Mouse (Mus musculus) lung, embryonic 16.5 days (tissue): ENCODE data around the gene Plxdc2. TPM values are rescaled to one million over a fixed set of nuclear protein-coding genes. Genes with fewer than 3 reads are reported as not detected.
"Not testable (repeated sequence)": the region's sequence is repeated elsewhere in the genome, so short reads cannot be mapped to it uniquely, and the experiment has no call there.

Experiments
- ATAC-seq: fragments of 200-750 bp; cut with Nextera tagmentation; 2 replicates; pipeline ENCODE4 v1.8.0; 2017; ENCODE audit warnings: low read depth, mild to moderate bottlenecking, moderate library complexity
- H3K27ac ChIP-seq: fragments of 300-500 bp; sonication (generic); 2 replicates; pipeline ENCODE4 v1.5.1; 2014; ENCODE audit warnings: mild to moderate bottlenecking, control low read depth, low read length
- H3K27me3 ChIP-seq: fragments of 300-500 bp; sonication (generic); 2 replicates; pipeline ENCODE4 v1.6.1; 2014; ENCODE audit warnings: low read depth, low read length, mixed read lengths; ENCODE audit not compliant: control insufficient read depth, insufficient read depth
- H3K36me3 ChIP-seq: fragments of 300-500 bp; sonication (generic); 2 replicates; pipeline ENCODE4 v1.6.1; 2014; ENCODE audit warnings: low read length; ENCODE audit not compliant: control insufficient read depth, insufficient read depth
- H3K4me1 ChIP-seq: fragments of 300-500 bp; sonication (generic); replicated peaks from 2 replicates; pipeline ENCODE4 v1.6.1; 2014; ENCODE audit warnings: low read length, mixed read lengths; ENCODE audit not compliant: control insufficient read depth, insufficient read depth
- H3K4me2 ChIP-seq: fragments of 300-500 bp; sonication (generic); 2 replicates; pipeline ENCODE4 v1.6.1; 2014; ENCODE audit warnings: low read depth, low read length, control low read depth
- H3K4me3 ChIP-seq: fragments of 300-500 bp; sonication (generic); 2 replicates; pipeline ENCODE4 v1.5.1; 2014; ENCODE audit warnings: mild to moderate bottlenecking, low read length, control low read depth
- H3K9ac ChIP-seq: fragments of 300-500 bp; sonication (generic); 2 replicates; pipeline ENCODE4 v1.6.1; 2014; ENCODE audit warnings: low read length, control low read depth
- H3K9me3 ChIP-seq: fragments of 300-500 bp; sonication (generic); 2 replicates; pipeline ENCODE4 v1.6.1; 2016; ENCODE audit warnings: low read length; ENCODE audit not compliant: control insufficient read depth
- WGBS: fragments of 180-500 bp; shearing (Covaris S2); extraction: QIAGEN DNeasy Blood & Tissue Kit; methylation state at CpG from one replicate; pipeline ENCODE4 v1.1.7; 2014; 5-methylcytosine and 5-hydroxymethylcytosine counted together
- polyA plus RNA-seq: library from polyadenylated mRNA; unstranded; fragments of >200 nt; fragmentation: Nextera tagmentation; extraction: Ambion mirVana; gene quantifications from 2 replicates; pipeline ENCODE4 v1.2.1, GENCODE M21; 2015

The Plxdc2 gene
- polyA plus RNA-seq, 1 experiment from 2014 or later, result 70.1 TPM

- ATAC-seq, result peak; percentile 52; the same call in 1 of the 2 replicates
- Histone ChIP-seq H3K9me3 (no peaks in the 10 kb centered on the region), H3K36me3 (peaks cover 3% of the 10 kb centered on the region; the same call in 1 of the 2 replicates), H3K4me1 (no peaks in the 10 kb centered on the region), H3K4me3 (no peak overlapping the region), H3K27ac (no peak overlapping the region), H3K27me3 (no peaks in the 10 kb centered on the region), H3K4me2 (no peak overlapping the region), H3K9ac (no peak overlapping the region)
- WGBS, result 48% methylated on average over 5 of the region's 5 CpGs
These were observed 374.9 kb downstream of the Plxdc2 start for GRCm38 (mm10) chr2:16731033-16731432.

GRCm38 (mm10) chr2:16734381-16734780, 378.3 kb downstream of the Plxdc2 start:
- Histone ChIP-seq H3K9me3 (no peaks in the 10 kb centered on the region), H3K36me3 (no peaks in the 10 kb centered on the region; the same call in 1 of the 2 replicates), H3K4me1 (peaks cover 3% of the 10 kb centered on the region; the same call in 1 of the 2 replicates), H3K27ac (no peak overlapping the region), H3K27me3 (no peaks in the 10 kb centered on the region), H3K4me2 (no peak overlapping the region), H3K4me3 (no peak overlapping the region), H3K9ac (no peak overlapping the region)
- 76% methylated on average over 2 of the region's 2 CpGs for WGBS
- no peak for ATAC-seq

- Histone ChIP-seq H3K27me3 (no peaks in the 10 kb centered on the region), H3K36me3 (no peaks in the 10 kb centered on the region), H3K9me3 (no peaks in the 10 kb centered on the region), H3K4me2 (no peak overlapping the region), H3K4me3 (no peak overlapping the region), H3K4me1 (peaks cover 3% of the 10 kb centered on the region; the same call in 1 of the 2 replicates), H3K9ac (no peak overlapping the region), H3K27ac (0 out of 2 replicates have a peak overlapping the region, but pooled peaks have one; percentile 20)
- WGBS, result 11% methylated on average over 8 of the region's 8 CpGs
- no peak for ATAC-seq
These were observed 382.1 kb downstream of the Plxdc2 start for GRCm38 (mm10) chr2:16738241-16738640.

DNA sequence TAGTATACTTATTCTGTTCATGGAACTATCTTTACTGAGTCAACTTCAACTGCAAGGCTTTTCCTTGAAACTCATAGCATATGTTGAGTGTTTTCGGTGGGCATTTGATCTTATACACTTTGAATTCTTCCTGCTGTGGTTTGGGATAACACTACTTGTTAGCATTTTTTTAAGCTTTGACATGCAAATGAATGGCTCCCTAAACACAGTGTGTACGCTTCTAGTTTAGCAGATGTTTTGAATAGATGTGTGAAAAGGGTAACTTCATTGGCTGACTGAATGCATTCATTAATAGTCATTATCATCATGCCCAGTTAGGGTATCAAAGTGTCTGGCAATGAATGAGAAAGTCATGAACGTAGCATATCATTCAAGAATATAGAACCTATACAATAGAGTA, 385.7 kb downstream of the Plxdc2 start:
- no peak overlapping the region for H3K4me3 ChIP-seq
- no peaks in the 10 kb centered on the region for H3K9me3 ChIP-seq
- 87% methylated on average over 3 of the region's 3 CpGs for WGBS
- peaks cover 3% of the 10 kb centered on the region; the same call in 1 of the 2 replicates for H3K4me1 ChIP-seq
- H3K4me2 ChIP-seq, result no peak overlapping the region
- H3K9ac ChIP-seq, result no peak overlapping the region
- H3K27me3 ChIP-seq, result no peaks in the 10 kb centered on the region
- H3K27ac ChIP-seq, result no peak overlapping the region
- no peak for ATAC-seq
- no peaks in the 10 kb centered on the region for H3K36me3 ChIP-seq

DNA sequence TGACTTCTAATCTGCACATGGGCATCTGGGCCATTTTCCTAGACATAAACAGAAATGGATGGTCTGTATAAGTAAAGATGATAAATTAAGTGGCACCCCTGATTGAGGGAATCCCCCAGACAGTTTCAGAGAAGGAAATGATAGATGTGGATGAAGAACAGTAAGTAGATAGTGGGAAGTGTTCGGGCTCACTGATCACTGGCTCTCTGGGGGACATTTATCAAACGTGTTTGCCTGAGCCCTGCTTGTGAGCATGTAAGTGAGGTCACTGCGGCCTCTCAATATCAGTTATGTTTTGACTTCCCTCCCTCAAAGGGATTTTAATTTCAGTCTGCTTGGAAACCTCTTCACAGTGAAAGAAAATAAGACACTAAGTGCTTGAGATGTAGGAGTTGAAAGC, 387.5 kb downstream of the Plxdc2 start:
- Histone ChIP-seq H3K27ac (no peak overlapping the region), H3K4me1 (no peaks in the 10 kb centered on the region), H3K4me2 (no peak overlapping the region), H3K9me3 (no peaks in the 10 kb centered on the region), H3K27me3 (no peaks in the 10 kb centered on the region), H3K36me3 (no peaks in the 10 kb centered on the region), H3K9ac (no peak overlapping the region), H3K4me3 (no peak overlapping the region)
- no peak for ATAC-seq
- WGBS, result 20% methylated on average over 3 of the region's 3 CpGs

- ATAC-seq, result no peak
- no peaks in the 10 kb centered on the region for H3K4me1 ChIP-seq
- H3K27ac ChIP-seq, result no peak overlapping the region
- no peak overlapping the region for H3K9ac ChIP-seq
- 69% methylated on average over 4 of the region's 4 CpGs for WGBS
- no peaks in the 10 kb centered on the region for H3K27me3 ChIP-seq
- no peak overlapping the region for H3K4me2 ChIP-seq
- H3K4me3 ChIP-seq, result no peak overlapping the region
- no peaks in the 10 kb centered on the region for H3K36me3 ChIP-seq
- H3K9me3 ChIP-seq, result no peaks in the 10 kb centered on the region
These were observed 393.3 kb downstream of the Plxdc2 start for GRCm38 (mm10) chr2:16749302-16749909.

DNA sequence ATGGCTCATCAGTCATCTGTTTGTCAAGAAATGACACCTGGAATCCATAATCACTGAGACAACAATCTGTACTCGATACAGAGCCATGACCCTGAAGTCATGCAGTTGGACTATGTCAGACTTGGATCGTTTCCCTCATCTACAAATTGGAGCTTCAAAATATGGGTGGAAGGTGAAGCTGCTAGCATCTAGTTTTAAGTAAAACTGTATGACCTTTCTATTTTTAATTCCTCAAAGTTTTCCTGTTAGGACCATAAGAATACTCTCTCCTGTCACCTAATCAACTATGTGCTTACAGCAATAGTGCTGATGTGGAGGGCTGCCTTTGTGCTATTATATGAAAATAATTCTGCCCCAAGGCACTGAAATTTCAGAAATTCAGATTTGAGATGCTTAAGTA, 401.1 kb downstream of the Plxdc2 start:
- ATAC-seq, result peak; percentile 82
- H3K4me1 ChIP-seq, result peaks cover 3% of the 10 kb centered on the region; the same call in 1 of the 2 replicates
- H3K9me3 ChIP-seq, result no peaks in the 10 kb centered on the region
- H3K36me3 ChIP-seq, result no peaks in the 10 kb centered on the region
- no peak overlapping the region for H3K4me3 ChIP-seq
- 47% methylated on average over 2 of the region's 2 CpGs for WGBS
- no peak overlapping the region for H3K27ac ChIP-seq
- H3K27me3 ChIP-seq, result no peaks in the 10 kb centered on the region
- H3K4me2 ChIP-seq, result no peak overlapping the region
- H3K9ac ChIP-seq, result no peak overlapping the region

DNA sequence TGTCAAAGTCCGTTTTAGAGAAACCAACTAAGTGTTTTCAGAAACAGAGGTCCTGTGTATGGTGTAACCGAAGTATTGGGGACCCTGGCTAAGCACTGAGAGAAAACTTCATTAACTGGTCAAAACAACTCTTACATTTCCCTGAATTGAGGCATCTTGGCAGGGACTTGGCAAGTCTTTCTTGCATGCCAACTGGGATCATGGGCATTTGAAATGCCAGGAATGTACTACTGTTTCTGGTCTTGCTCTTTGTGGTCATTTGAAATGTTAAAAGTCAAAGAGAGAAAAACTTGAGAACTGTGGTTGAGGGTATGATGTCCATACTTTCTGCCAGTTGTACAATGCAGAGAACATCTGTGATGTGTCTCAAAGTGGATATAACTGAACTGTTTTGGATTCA, 403.7 kb downstream of the Plxdc2 start:
- no peak overlapping the region for H3K4me3 ChIP-seq
- H3K36me3 ChIP-seq, result no peaks in the 10 kb centered on the region
- peaks cover 3% of the 10 kb centered on the region; the same call in 1 of the 2 replicates for H3K4me1 ChIP-seq
- H3K27ac ChIP-seq, result no peak overlapping the region
- H3K9ac ChIP-seq, result no peak overlapping the region
- H3K9me3 ChIP-seq, result no peaks in the 10 kb centered on the region
- ATAC-seq, result no peak
- no peak overlapping the region for H3K4me2 ChIP-seq
- no peaks in the 10 kb centered on the region for H3K27me3 ChIP-seq
- WGBS, result 85% methylated on average over 2 of the region's 2 CpGs

DNA sequence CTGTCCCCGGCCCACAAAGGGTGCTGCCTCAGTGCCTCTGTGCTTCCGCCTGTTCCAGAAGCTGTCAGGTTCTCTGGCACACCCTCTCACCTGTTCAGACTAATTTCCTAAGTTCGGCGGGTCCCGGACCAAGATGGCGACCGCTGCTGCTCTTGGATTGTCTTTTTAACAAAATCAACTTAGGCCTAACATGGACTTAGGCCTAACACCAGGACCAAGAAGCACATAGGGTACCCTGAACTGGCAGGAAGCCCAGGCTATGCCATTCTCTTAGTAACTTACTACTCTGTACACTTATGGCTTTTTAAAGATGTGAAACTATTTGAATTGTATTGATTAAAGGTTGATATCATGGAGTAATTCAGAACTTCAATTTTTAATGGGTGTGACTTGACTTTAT, 413.0 kb downstream of the Plxdc2 start:
- H3K27me3 ChIP-seq, H3K9ac ChIP-seq, H3K36me3 ChIP-seq, H3K27ac ChIP-seq, H3K4me3 ChIP-seq, H3K4me2 ChIP-seq, ATAC-seq, H3K9me3 ChIP-seq: not testable (repeated sequence)
- 97% methylated on average over 5 of the region's 7 CpGs for WGBS
- H3K4me1 ChIP-seq, result peaks cover 11% of the 10 kb centered on the region
